Mouse (Mus musculus) neural tube, embryonic 11.5 days (tissue): ENCODE data around the gene Olfr187. TPM values are rescaled to one million over a fixed set of nuclear protein-coding genes. Genes with fewer than 3 reads are reported as not detected.

Experiments used
- ATAC-seq: fragments of 200-750 bp; cut with Nextera tagmentation; 2 replicates; pipeline ENCODE4 v1.8.0; 2017; ENCODE audit warnings: moderate number of reproducible peaks, mild to moderate bottlenecking, moderate TSS enrichment, moderate library complexity; ENCODE audit not compliant: insufficient read depth, low FRiP score, low TSS enrichment
- DNase-seq: peaks from one replicate; pipeline ENCODE4 v3.0.0-alpha.2; 2015; ENCODE audit warnings: low spot score
- H3K27ac ChIP-seq: fragments of 300-500 bp; sonication (generic); 2 replicates; pipeline ENCODE4 v1.5.1; 2014; ENCODE audit warnings: low read depth, mild to moderate bottlenecking, low read length
- H3K27me3 ChIP-seq: fragments of 300-500 bp; sonication (generic); 2 replicates; pipeline ENCODE4 v1.6.1; 2014; ENCODE audit warnings: mild to moderate bottlenecking, low read length, mixed read lengths; ENCODE audit not compliant: control insufficient read depth, insufficient read depth
- H3K36me3 ChIP-seq: fragments of 300-500 bp; sonication (generic); 2 replicates; pipeline ENCODE4 v1.6.1; 2014; ENCODE audit warnings: mild to moderate bottlenecking, low read length, moderate library complexity, mixed read lengths; ENCODE audit not compliant: control insufficient read depth, insufficient read depth
- H3K4me1 ChIP-seq: fragments of 300-500 bp; sonication (generic); 2 replicates; pipeline ENCODE4 v1.6.1; 2014; ENCODE audit warnings: low read length, mixed read lengths; ENCODE audit not compliant: control insufficient read depth, insufficient read depth
- H3K4me2 ChIP-seq: fragments of 300-500 bp; sonication (generic); 2 replicates; pipeline ENCODE4 v1.6.1; 2014; ENCODE audit warnings: low read depth, mild to moderate bottlenecking, moderate library complexity
- H3K4me3 ChIP-seq: fragments of 300-500 bp; sonication (generic); 2 replicates; pipeline ENCODE4 v1.5.1; 2014; ENCODE audit warnings: low read depth, low read length
- H3K9ac ChIP-seq: fragments of 300-500 bp; sonication (generic); 2 replicates; pipeline ENCODE4 v1.6.1; 2014; ENCODE audit warnings: mild to moderate bottlenecking, low read length
- H3K9me3 ChIP-seq: fragments of 300-500 bp; sonication (generic); 2 replicates; pipeline ENCODE4 v1.6.1; 2016; ENCODE audit warnings: low read length; ENCODE audit not compliant: control insufficient read depth
- WGBS: fragments of 180-500 bp; shearing (Covaris S2); extraction: QIAGEN DNeasy Blood & Tissue Kit; methylation state at CpG from one replicate; pipeline ENCODE4 v1.1.7; 2014; 5-methylcytosine and 5-hydroxymethylcytosine counted together
- polyA plus RNA-seq: library from polyadenylated mRNA; unstranded; fragments of >200 nt; fragmentation: Nextera tagmentation; extraction: Ambion mirVana; gene quantifications from 2 replicates; pipeline ENCODE4 v1.2.1, GENCODE M21; 2014

Gene Olfr187
- polyA plus RNA-seq, 1 experiment from 2014 or later = not detected

GRCm38 (mm10) chr16:59045835-59046234 lies 6.3 kb upstream of the Olfr187 start:
- no peak for DNase-seq
- H3K36me3 ChIP-seq = no peaks in the 10 kb centered on the region
- no peak overlapping the region for H3K9ac ChIP-seq
- H3K27me3 ChIP-seq = no peaks in the 10 kb centered on the region
- H3K4me2 ChIP-seq = no peak overlapping the region
- no peak overlapping the region for H3K4me3 ChIP-seq
- ATAC-seq = no peak
- no peak overlapping the region for H3K27ac ChIP-seq
- no peaks in the 10 kb centered on the region for H3K4me1 ChIP-seq
- 93% methylated on average over 3 of the region's 3 CpGs for WGBS
- no peaks in the 10 kb centered on the region for H3K9me3 ChIP-seq

DNA sequence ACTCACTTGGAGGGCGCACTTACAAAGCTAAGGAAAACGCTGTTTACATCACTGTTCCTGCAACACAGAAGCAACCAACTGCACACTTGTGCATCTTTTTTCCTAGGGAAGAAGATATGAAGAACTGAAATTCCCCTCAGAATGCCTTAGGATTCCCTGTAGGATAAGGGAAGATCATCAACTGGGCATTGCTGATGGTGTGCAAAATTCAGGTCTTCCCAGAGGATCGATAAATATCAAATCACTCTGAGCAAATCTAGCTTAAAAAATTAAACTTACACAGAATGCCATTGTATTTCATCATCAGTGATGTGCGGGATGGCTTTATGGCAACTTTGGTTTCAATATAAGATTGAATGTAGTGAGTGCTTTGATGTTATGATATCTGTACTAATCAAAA lies 9.4 kb downstream of the Olfr187 start, which contains the start of gene Olfr186:
Gene Olfr186, minus strand, starts transcription at position 101 of the 400 bp plus-strand sequence.
- Histone ChIP-seq H3K4me3 (no peak within 1 kb of the TSS), H3K27ac (no peak within 1 kb of the TSS), H3K9me3 (no peaks in the 10 kb centered on the region), H3K4me1 (no peaks in the 10 kb centered on the region), H3K27me3 (no peaks in the 10 kb centered on the region), H3K4me2 (no peak within 1 kb of the TSS), H3K9ac (no peak within 1 kb of the TSS), H3K36me3 (no peaks in the 10 kb centered on the region)
- 92% methylated on average over 4 of the region's 4 CpGs for whole genome bisulfite sequencing
- DNase-seq = no peak
- ATAC-seq = no peak

DNA sequence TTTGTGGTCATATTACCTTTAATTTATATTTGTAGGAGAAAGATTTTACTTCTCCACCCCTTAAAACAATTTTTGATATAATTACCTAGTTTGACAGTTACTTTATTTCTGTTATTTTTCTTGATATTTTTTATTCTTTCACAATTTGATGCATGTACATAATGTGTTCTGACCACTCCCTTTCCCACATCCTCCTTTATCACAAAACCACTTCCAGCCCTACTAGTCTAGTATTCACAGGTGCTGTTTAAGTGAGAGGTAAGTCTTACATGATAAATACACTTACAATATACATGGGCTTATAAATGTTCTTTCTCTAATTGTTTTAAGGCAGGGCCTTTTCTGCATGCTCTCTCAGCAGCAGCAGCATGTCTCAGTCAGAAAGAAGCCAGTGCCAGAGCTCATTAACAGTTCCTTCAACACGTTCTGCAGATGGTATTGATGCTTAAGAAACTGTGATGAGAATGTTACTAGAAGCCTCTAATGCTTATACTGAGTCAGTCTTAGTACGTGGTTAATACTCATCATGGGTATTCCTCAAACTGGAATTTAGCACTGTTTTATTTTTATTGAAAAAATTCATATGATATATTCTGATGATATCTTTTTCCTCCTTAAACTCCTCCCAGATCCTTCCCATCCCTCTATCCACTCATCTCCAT lies 26.1 kb downstream of the Olfr187 start:
- Histone ChIP-seq H3K36me3 (no peaks in the 10 kb centered on the region), H3K27ac (no peak overlapping the region), H3K27me3 (no peaks in the 10 kb centered on the region), H3K9ac (no peak overlapping the region), H3K4me2 (no peak overlapping the region), H3K9me3 (no peaks in the 10 kb centered on the region), H3K4me3 (no peak overlapping the region), H3K4me1 (no peaks in the 10 kb centered on the region)
- WGBS = 73% methylated on average over 2 of the region's 2 CpGs
- no peak for ATAC-seq
- DNase-seq = no peak

GRCm38 (mm10) chr16:59007146-59007545 lies 32.4 kb downstream of the Olfr187 start:
- no peak overlapping the region for H3K27ac ChIP-seq

DNA sequence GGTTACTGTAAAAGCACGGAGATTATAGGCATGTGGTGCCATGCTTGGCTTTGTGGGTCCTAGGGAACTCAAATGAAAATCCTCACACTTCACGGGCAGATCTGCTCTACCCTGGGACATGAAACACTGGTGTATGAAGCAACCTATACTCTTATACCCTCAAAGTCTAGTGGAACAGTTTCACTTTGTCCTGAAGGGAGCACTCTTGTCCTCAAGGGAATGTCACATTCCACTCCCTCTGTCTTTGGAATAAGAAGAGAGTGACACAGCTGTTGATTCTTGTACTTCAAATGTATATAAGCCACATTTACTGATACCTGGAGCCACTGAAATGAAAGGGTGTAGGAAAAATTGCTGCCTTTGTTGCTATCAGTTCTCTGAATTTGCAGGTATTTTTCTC lies 44.5 kb downstream of the Olfr187 start, which contains the start of gene Olfr183:
Gene Olfr183, plus strand, starts transcription at position 301 of the 400 bp plus-strand sequence.
- WGBS = 78% methylated on average over 2 of the region's 2 CpGs
- Histone ChIP-seq H3K27me3 (no peaks in the 10 kb centered on the region), H3K4me3 (no peak within 1 kb of the TSS), H3K4me1 (no peaks in the 10 kb centered on the region), H3K9ac (no peak within 1 kb of the TSS), H3K4me2 (no peak within 1 kb of the TSS), H3K36me3 (no peaks in the 10 kb centered on the region), H3K9me3 (no peaks in the 10 kb centered on the region), H3K27ac (no peak within 1 kb of the TSS)
- DNase-seq (no peak), ATAC-seq (no peak)

More at GRCm38 (mm10) chr16:59007146-59007545, 32.4 kb downstream of the Olfr187 start:
- H3K9me3 ChIP-seq = no peaks in the 10 kb centered on the region
- no peaks in the 10 kb centered on the region for H3K36me3 ChIP-seq
- H3K27me3 ChIP-seq = no peaks in the 10 kb centered on the region
- no peak overlapping the region for H3K4me2 ChIP-seq
- DNase-seq (no peak), ATAC-seq (no peak)
- H3K9ac ChIP-seq = no peak overlapping the region
- H3K4me1 ChIP-seq = no peaks in the 10 kb centered on the region
- no peak overlapping the region for H3K4me3 ChIP-seq

Other genes starting within 250 kb of the Olfr187 start
- gene Olfr173, start 239.5 kb downstream of the Olfr187 start, polyA plus RNA-seq = not detected in 2 replicates
- not detected in 2 replicates for gene Olfr175-ps1, start 213.0 kb downstream of the Olfr187 start, polyA plus RNA-seq
- gene Olfr177, start 165.0 kb downstream of the Olfr187 start, polyA plus RNA-seq = not detected in 2 replicates
- not detected in 2 replicates for gene Olfr178, start 147.7 kb downstream of the Olfr187 start, polyA plus RNA-seq
- not detected in 2 replicates for gene Olfr181, start 111.0 kb downstream of the Olfr187 start, polyA plus RNA-seq
- gene Olfr180, start 110.4 kb downstream of the Olfr187 start, polyA plus RNA-seq = not detected in 2 replicates
- not detected in 2 replicates for gene Olfr183, start 44.4 kb downstream of the Olfr187 start, polyA plus RNA-seq
- not detected in 2 replicates for gene Olfr186, start 9.5 kb downstream of the Olfr187 start, polyA plus RNA-seq
- not detected in 2 replicates for gene Olfr190, start 38.2 kb upstream of the Olfr187 start, polyA plus RNA-seq
- gene Olfr191, start 50.1 kb upstream of the Olfr187 start, polyA plus RNA-seq = not detected in 2 replicates
- not detected in 2 replicates for gene Olfr193, start 72.1 kb upstream of the Olfr187 start, polyA plus RNA-seq
- not detected in 2 replicates for gene Olfr194, start 81.3 kb upstream of the Olfr187 start, polyA plus RNA-seq
- gene Olfr195, start 107.3 kb upstream of the Olfr187 start, polyA plus RNA-seq = not detected in 2 replicates
- not detected in 2 replicates for gene Olfr196, start 130.7 kb upstream of the Olfr187 start, polyA plus RNA-seq
- not detected in 2 replicates for gene Olfr198, start 163.8 kb upstream of the Olfr187 start, polyA plus RNA-seq
- not detected in 2 replicates for gene Olfr199, start 180.0 kb upstream of the Olfr187 start, polyA plus RNA-seq
- gene Olfr201, start 232.9 kb upstream of the Olfr187 start, polyA plus RNA-seq = not detected in 2 replicates
- not detected in 2 replicates for gene Olfr202, start 247.0 kb upstream of the Olfr187 start, polyA plus RNA-seq